Mouse (Mus musculus) urinary bladder, postnatal 25 days (tissue): ENCODE measurements around the gene Fam227a.

Source experiments
- DNase-seq: peaks from one replicate; pipeline ENCODE4 v3.0.0; 2022; ENCODE audit warnings: low spot score

The Fam227a gene

GRCm38 (mm10) chr15:79616729-79617128, 42.0 kb downstream of the Fam227a start:
- DNase-seq: no peak

- DNase-seq: no peak
These were observed 43.3 kb downstream of the Fam227a start for GRCm38 (mm10) chr15:79615501-79615900.

- no peak for DNase-seq
These were observed 49.5 kb downstream of the Fam227a start for GRCm38 (mm10) chr15:79609226-79609625.

GRCm38 (mm10) chr15:79608214-79608613, 50.5 kb downstream of the Fam227a start:
- DNase-seq: no peak

GRCm38 (mm10) chr15:79607757-79608156, 51.0 kb downstream of the Fam227a start:
- no peak for DNase-seq

GRCm38 (mm10) chr15:79606161-79606560, 52.6 kb downstream of the Fam227a start:
- no peak for DNase-seq

GRCm38 (mm10) chr15:79604990-79605665, 53.6 kb downstream of the Fam227a start, which contains the start of gene Dmc1:
Gene Dmc1, minus strand, starts transcription at chr15:79605109.
- DNase-seq: peak; percentile 52

- no peak for DNase-seq
These were observed 58.6 kb downstream of the Fam227a start for GRCm38 (mm10) chr15:79600176-79600575.

GRCm38 (mm10) chr15:79598715-79599114, 60.0 kb downstream of the Fam227a start:
- no peak for DNase-seq

GRCm38 (mm10) chr15:79581581-79581980, 77.2 kb downstream of the Fam227a start:
- no peak for DNase-seq

GRCm38 (mm10) chr15:79577671-79578426, 80.9 kb downstream of the Fam227a start:
- DNase-seq: no peak

- DNase-seq: no peak
These were observed 81.8 kb downstream of the Fam227a start for GRCm38 (mm10) chr15:79576947-79577346.

- no peak for DNase-seq
These were observed 83.1 kb downstream of the Fam227a start for GRCm38 (mm10) chr15:79575543-79576222.

- no peak for DNase-seq
These were observed 96.3 kb downstream of the Fam227a start for GRCm38 (mm10) chr15:79562417-79562816.

- no peak for DNase-seq
These were observed 99.1 kb downstream of the Fam227a start for GRCm38 (mm10) chr15:79559649-79560048.
